Mouse (Mus musculus) left cerebral cortex, adult 9 months (tissue): ENCODE measurements at regions not wholly inside any gene's neighbourhood (a gene's known extent, or its start where the extent isn't known, plus 50 kb on each side); places are given as distances from the start of the nearest gene placed in this dataset.
"Not testable (repeated sequence)": the region's sequence is repeated elsewhere in the genome, so short reads cannot be mapped to it uniquely, and the experiment has no call there.

Experiments used
- DNase-seq, 2 experiments: peaks; one replicate each; pipeline ENCODE4 v3.0.0; 2022; ENCODE audit warnings: low spot score in 2 of 2

DNA sequence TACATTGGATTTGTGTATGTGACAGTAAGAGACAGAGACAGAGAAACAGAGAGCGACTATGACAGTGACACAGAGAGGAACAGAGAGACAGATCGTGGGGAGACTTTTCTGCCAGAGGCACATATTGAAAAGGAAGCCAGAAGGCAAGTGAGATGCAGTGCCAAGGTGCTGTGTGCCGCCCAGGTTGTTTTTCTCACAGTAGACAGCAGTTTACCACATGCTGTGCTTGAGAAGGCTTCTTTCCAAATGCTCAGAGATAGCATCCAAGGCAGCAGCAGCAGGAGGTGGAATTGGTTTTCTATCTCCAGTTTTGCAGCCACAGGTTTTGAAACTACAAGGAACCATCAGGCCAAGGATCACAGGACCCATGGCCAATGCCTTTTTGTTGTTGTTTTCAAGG, 466.5 kb downstream of the Lrfn5 start:
- DNase-seq = peak in 1 of 2 experiments; percentile 8

DNA sequence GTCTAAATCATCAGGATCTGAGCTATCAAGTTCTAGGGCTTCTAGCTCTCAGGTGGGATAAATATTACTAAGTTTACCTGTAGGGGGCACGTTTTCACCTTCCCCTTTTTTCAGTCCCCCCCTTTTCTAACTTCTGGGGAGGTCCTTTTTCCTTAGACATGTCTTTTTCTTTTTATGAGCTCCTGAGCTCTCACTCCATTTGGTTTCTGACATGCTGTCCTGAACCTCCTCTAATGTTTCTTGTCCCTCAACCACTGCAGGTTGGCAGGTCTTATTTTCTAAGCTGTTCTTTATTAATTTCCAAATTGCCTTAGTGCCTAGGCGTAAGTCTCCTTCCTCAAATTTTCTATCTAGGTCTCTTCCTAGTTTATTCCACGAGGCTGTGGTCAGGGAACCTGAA, 470.9 kb downstream of the Lrfn5 start:
- DNase-seq = not testable (repeated sequence)

DNA sequence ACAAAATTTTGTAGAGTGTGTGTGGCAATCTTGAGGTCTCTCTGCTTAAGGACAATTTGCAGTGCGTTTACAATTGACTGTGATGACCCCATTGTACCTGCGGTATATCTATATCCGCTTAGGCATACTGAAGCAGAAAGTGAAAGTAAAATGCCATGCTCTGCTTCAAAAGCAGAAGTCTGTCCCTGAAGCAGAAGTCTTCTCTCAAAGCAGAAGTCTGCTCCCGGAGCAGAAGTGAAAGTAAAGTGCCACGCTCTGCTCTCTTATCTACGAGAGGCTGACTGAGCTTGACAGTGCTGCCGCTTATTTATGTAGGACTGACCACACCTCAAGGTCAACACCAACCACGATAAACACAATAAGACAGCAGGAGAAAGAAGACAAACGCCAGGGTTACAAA, 471.3 kb downstream of the Lrfn5 start:
- DNase-seq = no peak

DNA sequence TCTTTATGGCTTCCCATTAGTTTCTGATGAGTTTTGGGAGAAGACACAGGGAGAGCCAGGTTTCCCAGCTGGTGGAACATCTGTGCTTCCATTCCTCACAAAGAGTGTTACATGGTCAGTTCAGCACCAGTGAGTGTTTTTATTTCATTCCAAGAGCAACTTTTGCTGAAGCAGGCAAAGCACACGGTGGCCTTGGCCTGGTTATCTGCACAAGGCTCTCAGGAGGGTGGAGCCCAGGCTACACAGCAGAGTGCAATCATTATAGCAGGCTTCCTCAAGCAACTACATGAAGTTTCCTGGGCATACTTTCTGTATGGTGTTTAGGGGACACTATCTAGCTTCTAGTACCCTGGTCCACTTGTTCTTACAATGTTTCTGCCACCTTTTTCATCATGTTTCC, 490.4 kb downstream of the Lrfn5 start:
- DNase-seq = no peak

DNA sequence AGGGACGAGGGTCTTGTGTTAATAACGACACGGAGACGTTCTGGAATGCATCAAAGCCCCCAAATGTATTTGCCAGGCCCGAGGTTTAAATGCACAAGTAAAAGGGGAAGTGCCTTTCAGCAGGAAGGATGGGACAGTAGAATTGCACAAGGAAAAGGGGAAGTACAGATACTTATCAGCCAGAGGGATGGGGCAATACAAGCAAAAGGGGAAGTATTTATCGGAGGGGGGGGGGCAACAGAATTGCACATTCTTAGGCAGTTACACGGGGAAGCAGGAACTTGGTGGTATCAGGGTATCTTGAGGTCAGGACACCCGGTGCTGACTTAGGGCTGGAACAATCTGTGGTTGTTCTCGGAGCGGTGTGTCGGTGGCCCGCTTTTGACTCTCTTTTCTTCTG, 494.7 kb downstream of the Lrfn5 start:
- not testable (repeated sequence) for DNase-seq
